Mouse (Mus musculus) liver, embryonic 16.5 days (tissue): ENCODE results near the gene Apeh. TPM values are rescaled to one million over a fixed set of nuclear protein-coding genes. Genes with fewer than 3 reads are reported as not detected.
"Not testable (repeated sequence)": the region's sequence is repeated elsewhere in the genome, so short reads cannot be mapped to it uniquely, and the experiment has no call there.

Experiments
- ATAC-seq: fragments of 200-750 bp; cut with Nextera tagmentation; 2 replicates; pipeline ENCODE4 v1.8.0; 2017; ENCODE audit warnings: low read depth, mild to moderate bottlenecking, moderate number of reproducible peaks, moderate library complexity
- H3K27ac ChIP-seq: fragments of 300-500 bp; sonication (generic); 2 replicates; pipeline ENCODE4 v1.5.1; 2014; ENCODE audit warnings: mild to moderate bottlenecking, low read length
- H3K27me3 ChIP-seq: fragments of 300-500 bp; sonication (generic); 2 replicates; pipeline ENCODE4 v1.6.1; 2014; ENCODE audit warnings: low read depth, low read length, mixed read lengths; ENCODE audit not compliant: control insufficient read depth, insufficient read depth
- H3K36me3 ChIP-seq: fragments of 300-500 bp; sonication (generic); 2 replicates; pipeline ENCODE4 v1.6.1; 2014; ENCODE audit warnings: mild to moderate bottlenecking; ENCODE audit not compliant: control insufficient read depth, insufficient read depth
- H3K4me1 ChIP-seq: fragments of 300-500 bp; sonication (generic); 2 replicates; pipeline ENCODE4 v1.6.1; 2014; ENCODE audit warnings: low read depth, low read length, mixed read lengths; ENCODE audit not compliant: control insufficient read depth
- H3K4me2 ChIP-seq: fragments of 300-500 bp; sonication (generic); 2 replicates; pipeline ENCODE4 v1.6.1; 2014; ENCODE audit warnings: low read depth, low read length, mixed read lengths
- H3K4me3 ChIP-seq: fragments of 300-500 bp; sonication (generic); 2 replicates; pipeline ENCODE4 v1.5.1; 2014; ENCODE audit warnings: low read depth, mild to moderate bottlenecking, low read length
- H3K9ac ChIP-seq: fragments of 300-500 bp; sonication (generic); 2 replicates; pipeline ENCODE4 v1.6.1; 2014; ENCODE audit warnings: low read depth, low read length
- H3K9me3 ChIP-seq: fragments of 300-500 bp; sonication (generic); replicated peaks from 2 replicates; pipeline ENCODE4 v1.6.1; 2016; ENCODE audit warnings: low read length; ENCODE audit not compliant: control insufficient read depth
- WGBS: fragments of 180-500 bp; shearing (Covaris S2); extraction: QIAGEN DNeasy Blood & Tissue Kit; methylation state at CpG from one replicate; pipeline ENCODE4 v1.1.7; 2014; ENCODE audit not compliant: insufficient replicate concordance; 5-methylcytosine and 5-hydroxymethylcytosine counted together
- polyA plus RNA-seq: library from polyadenylated mRNA; unstranded; fragments of >200 nt; fragmentation: Nextera tagmentation; extraction: Ambion mirVana; gene quantifications from 2 replicates; pipeline ENCODE4 v1.2.1, GENCODE M21; 2015

The Apeh gene
- polyA plus RNA-seq, 1 experiment from 2014 or later = 172 TPM

GRCm38 (mm10) chr9:108136225-108136624, 41.8 kb upstream of the Apeh start:
- H3K27me3 ChIP-seq = peaks cover 6% of the 10 kb centered on the region
- no peak overlapping the region for H3K4me2 ChIP-seq
- ATAC-seq = no peak
- 24% methylated on average over 1 of the region's 1 CpGs for WGBS
- H3K9ac ChIP-seq = no peak overlapping the region
- H3K4me1 ChIP-seq = no peaks in the 10 kb centered on the region
- H3K9me3 ChIP-seq = no peaks in the 10 kb centered on the region
- H3K27ac ChIP-seq = no peak overlapping the region
- no peaks in the 10 kb centered on the region for H3K36me3 ChIP-seq
- H3K4me3 ChIP-seq = no peak overlapping the region

GRCm38 (mm10) chr9:108135679-108136078, 41.3 kb upstream of the Apeh start:
- not testable (repeated sequence) for H3K4me2 ChIP-seq, ATAC-seq
- WGBS = 55% methylated on average over 3 of the region's 3 CpGs

GRCm38 (mm10) chr9:108133478-108133877, 39.1 kb upstream of the Apeh start:
- Histone ChIP-seq H3K4me1 (no peaks in the 10 kb centered on the region), H3K9ac (no peak overlapping the region), H3K9me3 (no peaks in the 10 kb centered on the region), H3K27ac (no peak overlapping the region), H3K4me2 (no peak overlapping the region), H3K36me3 (no peaks in the 10 kb centered on the region), H3K27me3 (peaks cover 6% of the 10 kb centered on the region), H3K4me3 (no peak overlapping the region)
- no peak for ATAC-seq
- 67% methylated on average over 1 of the region's 1 CpGs for WGBS

More at GRCm38 (mm10) chr9:108135679-108136078, 41.3 kb upstream of the Apeh start:
- not testable (repeated sequence) for H3K4me3 ChIP-seq, H3K9me3 ChIP-seq, H3K27me3 ChIP-seq, H3K27ac ChIP-seq, H3K4me1 ChIP-seq, H3K36me3 ChIP-seq, H3K9ac ChIP-seq

GRCm38 (mm10) chr9:108132373-108132772, 38.0 kb upstream of the Apeh start:
- H3K36me3 ChIP-seq = no peaks in the 10 kb centered on the region
- H3K4me1 ChIP-seq = no peaks in the 10 kb centered on the region
- H3K4me2 ChIP-seq = no peak overlapping the region
- no peak overlapping the region for H3K9ac ChIP-seq
- peaks cover 2% of the 10 kb centered on the region; the same call in 1 of the 2 replicates for H3K27me3 ChIP-seq
- no peak for ATAC-seq
- H3K9me3 ChIP-seq = no peaks in the 10 kb centered on the region
- WGBS = 62% methylated on average over 3 of the region's 3 CpGs
- H3K4me3 ChIP-seq = no peak overlapping the region
- H3K27ac ChIP-seq = no peak overlapping the region

GRCm38 (mm10) chr9:108131502-108131901, 37.1 kb upstream of the Apeh start:
- no peak for ATAC-seq
- Histone ChIP-seq H3K36me3 (no peaks in the 10 kb centered on the region), H3K4me2 (no peak overlapping the region), H3K9me3 (no peaks in the 10 kb centered on the region), H3K9ac (no peak overlapping the region), H3K4me3 (no peak overlapping the region), H3K27ac (no peak overlapping the region), H3K27me3 (no peaks in the 10 kb centered on the region), H3K4me1 (no peaks in the 10 kb centered on the region)
- WGBS = 34% methylated on average over 5 of the region's 5 CpGs

- H3K27ac ChIP-seq = no peak overlapping the region
- no peaks in the 10 kb centered on the region for H3K4me1 ChIP-seq
- no peak for ATAC-seq
- 51% methylated on average over 13 of the region's 13 CpGs for WGBS
- no peaks in the 10 kb centered on the region for H3K9me3 ChIP-seq
- H3K36me3 ChIP-seq = no peaks in the 10 kb centered on the region
- H3K4me3 ChIP-seq = no peak overlapping the region
- no peak overlapping the region for H3K4me2 ChIP-seq
- H3K9ac ChIP-seq = no peak overlapping the region
- no peaks in the 10 kb centered on the region for H3K27me3 ChIP-seq
Observed at GRCm38 (mm10) chr9:108129042-108129948, 34.9 kb upstream of the Apeh start.

- Histone ChIP-seq H3K27me3 (no peaks in the 10 kb centered on the region), H3K4me1 (no peaks in the 10 kb centered on the region), H3K36me3 (no peaks in the 10 kb centered on the region), H3K9me3 (no peaks in the 10 kb centered on the region), H3K4me3 (no peak overlapping the region), H3K4me2 (no peak overlapping the region), H3K27ac (no peak overlapping the region), H3K9ac (no peak overlapping the region)
- 63% methylated on average over 11 of the region's 11 CpGs for WGBS
- ATAC-seq = no peak
Observed at GRCm38 (mm10) chr9:108128248-108128647, 33.8 kb upstream of the Apeh start.

- H3K4me1 ChIP-seq = no peaks in the 10 kb centered on the region
- H3K4me3 ChIP-seq = no peak overlapping the region
- no peak overlapping the region for H3K9ac ChIP-seq
- H3K4me2 ChIP-seq = no peak overlapping the region
- no peaks in the 10 kb centered on the region for H3K27me3 ChIP-seq
- H3K36me3 ChIP-seq = no peaks in the 10 kb centered on the region
- no peak overlapping the region for H3K27ac ChIP-seq
- WGBS = 62% methylated on average over 17 of the region's 17 CpGs
- ATAC-seq = no peak
- H3K9me3 ChIP-seq = no peaks in the 10 kb centered on the region
Observed at GRCm38 (mm10) chr9:108126436-108127180, 32.2 kb upstream of the Apeh start.

GRCm38 (mm10) chr9:108125731-108126130, 31.3 kb upstream of the Apeh start:
- no peak for ATAC-seq

More at GRCm38 (mm10) chr9:108125731-108126130, 31.3 kb upstream of the Apeh start:
- H3K9ac ChIP-seq = no peak overlapping the region
- WGBS = 69% methylated on average over 8 of the region's 8 CpGs
- H3K27ac ChIP-seq = no peak overlapping the region
- H3K36me3 ChIP-seq = no peaks in the 10 kb centered on the region
- H3K4me1 ChIP-seq = no peaks in the 10 kb centered on the region
- H3K4me2 ChIP-seq = no peak overlapping the region
- no peak overlapping the region for H3K4me3 ChIP-seq
- H3K27me3 ChIP-seq = no peaks in the 10 kb centered on the region
- H3K9me3 ChIP-seq = no peaks in the 10 kb centered on the region
